ENCODE assay signal across 8 mouse cellular contexts in genomic region chr17:20944985-20945891, GRCm38 (mm10). TPM values are rescaled to one million over a fixed set of nuclear protein-coding genes. Genes with fewer than 3 reads are reported as not detected.
DNase-seq lines count a peak whose midpoint lies in the region; ATAC-seq lines count a peak whose summit lies in the region.

TSS of gene Ppp2r1a (plus strand) at chr17:20945311.

- peak; percentile 99 to 100 for DNase-seq in adrenal gland, adult (ENCODE audit: inconsistent age in 2 of 2, low spot score in 1 of 2)
- peak; percentile 100 for DNase-seq in embryo, embryonic 10.5 days (ENCODE audit: low spot score)
- peak; percentile 98 for DNase-seq in gastrocnemius, postnatal 14 days
- DNase-seq in left cerebral cortex, postnatal 10 days (ENCODE audit: extremely low spot score in 1 of 2, low spot score in 2 of 2) = peak; percentile 99 to 100
- peak; percentile 98 for DNase-seq in right cerebral cortex, postnatal 25 days
- DNase-seq in urinary bladder, postnatal 4 days (ENCODE audit: low spot score in 2 of 2) = peak; percentile 96 to 98

- intact Hi-C loops in gastrocnemius, postnatal 14 days (cut with DNase I; ENCODE audit: low total_unique reads) = no loop called here
- intact Hi-C loops in left cerebral cortex, postnatal 10 days (cut with DNase I) = loop anchor here (2.0 to 10.0 kb wide), 2 partner anchors 64 to 1490 kb away; partner anchors contain the start of gene Zfp160

- ATAC-seq in inflammation-experienced regulatory T-cells, adult 6 months = peak; percentile 94
- ATAC-seq in megakaryocyte-erythroid progenitor cell, adult 5-6 weeks (replicated peaks; ENCODE audit: low FRiP score, low TSS enrichment, poor library complexity, severe bottlenecking) = peak; percentile 95

RNA-seq across cellular contexts. Expression of gene Ppp2r1a, which starts in this region (rescaled TPM):
- total RNA-seq in gastrocnemius, postnatal 14 days (2021) = 100 to 1,000 TPM; 124 to 125 TPM
- 100 to 1,000 TPM; 187 to 252 (median 198) TPM for polyA plus RNA-seq in inflammation-experienced regulatory T-cells, adult 6 months (2017; shearing (Covaris generic))
- total RNA-seq in left cerebral cortex, postnatal 10 days (2021) = 100 to 1,000 TPM; 797 to 816 TPM
- total RNA-seq in megakaryocyte-erythroid progenitor cell, adult 5-6 weeks (2014; fragmentation: Nextera tagmentation) = 255 and 359 TPM in 2 replicates
- total RNA-seq in megakaryocyte-erythroid progenitor cell, adult 5-6 weeks (2017) = 156 and 200 TPM in 2 replicates

Comparison
In these comparisons a context has a peak if more than half of its experiments do, and no peak if none do; other contexts are left out.
1. Peak in every context shown above with its lines: DNase-seq and ATAC-seq.